Mouse (Mus musculus) cortical plate, adult 2 months (tissue): ENCODE results near the gene Samd4b.

Source experiments
- CTCF ChIP-seq: fragments of 200-500 bp; IDR thresholded peaks from 2 replicates; pipeline ENCODE4 v1.5.1; 2011; ENCODE audit warnings: mild to moderate bottlenecking, control low read depth, low read length; ENCODE audit not compliant: insufficient read depth; ENCODE audit errors: extremely low read depth
- POLR2A ChIP-seq: fragments of 200-500 bp; IDR thresholded peaks from 2 replicates; pipeline ENCODE4 v1.6.1; 2011; ENCODE audit warnings: mild to moderate bottlenecking, low read length, control low read depth; ENCODE audit not compliant: insufficient read depth; ENCODE audit errors: extremely low read depth

GRCm38 (mm10) chr7:28410841-28411475 lies 187.0 kb downstream of the Samd4b start:
- TF ChIP-seq POLR2A: no peak
- no peak for TF ChIP-seq CTCF
